Mouse (Mus musculus) Patski (cell line): ENCODE measurements at regions not wholly inside any gene's neighbourhood (a gene's known extent, or its start where the extent isn't known, plus 50 kb on each side); places are given as distances from the start of the nearest gene placed in this dataset.

Source experiments
- ATAC-seq: fragments of 100-300 bp; one replicate; pipeline ENCODE4 v1.8.0; 2021
- CTCF ChIA-PET: fragments of 350-600 bp; sonication (Branson Sonifier 250); formaldehyde crosslinking; loops from one replicate; lab custom pipeline; 2022; ENCODE audit warnings: inconsistent platforms; lab: Charles Lee
- POLR2A ChIA-PET: fragments of 350-600 bp; sonication (Branson Sonifier 250); formaldehyde crosslinking; loops from one replicate; lab custom pipeline; 2022; ENCODE audit warnings: antibody characterized with exemption, inconsistent platforms; lab: Charles Lee
- DNase-seq: peaks from one replicate; pipeline ENCODE4 v3.0.0-alpha.2; 2011; ENCODE audit warnings: low read depth, low spot score
- H3K27me3 ChIP-seq: fragments of 371-371 bp; one replicate; pipeline ENCODE4 v1.5.1; 2021
- CTCF ChIP-seq: fragments of 100-300 bp; IDR thresholded peaks from one replicate; pipeline ENCODE4 v1.5.1; 2021
- in situ Hi-C: fragments of 300-500 bp; cut with MboI; formaldehyde crosslinking; loops from 3 replicates; pipeline ENCODE4 v1.11.1; 2018; ENCODE audit warnings: low pct_unique_long_range_greater_than_20kb, mixed read lengths

DNA sequence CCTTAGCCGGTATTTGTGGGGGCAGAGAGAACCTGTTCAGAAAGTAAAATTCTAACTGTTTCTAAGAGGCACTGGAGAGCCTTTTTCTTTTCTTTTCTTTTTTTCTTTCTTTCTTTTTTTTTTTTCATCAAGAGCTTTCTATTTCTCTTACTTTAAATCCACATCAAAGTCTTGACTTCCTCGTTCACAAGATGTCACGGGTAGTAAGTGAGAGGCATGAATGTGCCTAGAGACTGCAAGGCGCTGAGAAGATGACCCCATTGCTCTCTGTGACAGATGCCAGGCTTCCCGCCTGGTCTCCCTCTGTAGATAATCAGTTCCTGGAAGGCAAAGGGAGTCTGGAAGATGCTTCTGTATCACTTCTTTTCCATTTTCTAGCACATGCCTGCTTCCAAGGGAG lies 82.2 kb upstream of the Nck2 start:
- no peaks in the 10 kb centered on the region for H3K27me3 ChIP-seq
- POLR2A ChIA-PET, result interaction anchor here (0.6 kb wide), 2 partner anchors 62 to 335 kb away, joined by 3 read pairs; no protein-coding TSS in a partner anchor
- DNase-seq, result no peak
- CTCF ChIA-PET, result interaction anchor here (1.2 to 2.2 kb wide), 2 partner anchors 56 to 83 kb away, joined by 3 to 6 read pairs; no protein-coding TSS in a partner anchor
- no peak for ATAC-seq
- no peak for TF ChIP-seq CTCF
- in situ Hi-C loops, result no loop called here

GRCm38 (mm10) chr1:43363178-43363577 lies 81.2 kb upstream of the Nck2 start:
- no peak for DNase-seq
- no peak for TF ChIP-seq CTCF
- no peak for ATAC-seq
- no peaks in the 10 kb centered on the region for H3K27me3 ChIP-seq
- CTCF ChIA-PET, result interaction anchor here (1.0 kb wide), 1 partner anchor 10 kb away, joined by 3 read pairs; no protein-coding TSS in a partner anchor
- POLR2A ChIA-PET, result no interaction called here
- in situ Hi-C loops, result no loop called here

DNA sequence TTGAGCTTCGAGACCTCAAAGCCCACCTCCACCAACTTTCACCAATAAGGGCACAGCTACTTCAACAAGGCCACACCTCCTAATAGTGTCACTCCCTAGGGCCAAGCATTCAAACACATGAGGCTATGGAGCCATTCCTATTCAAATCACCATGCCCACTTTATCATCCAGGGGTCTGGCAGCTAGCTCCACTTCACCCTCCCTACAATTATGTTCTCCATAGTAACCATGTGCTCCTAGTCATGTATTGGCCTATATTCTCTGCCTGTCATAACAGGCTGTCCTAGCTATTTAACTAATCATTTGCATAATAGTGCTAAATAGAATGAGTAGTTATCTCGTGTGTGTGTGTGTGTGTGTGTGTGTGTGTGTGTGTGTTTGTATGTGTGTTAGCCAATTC lies 77.9 kb upstream of the Nck2 start:
- TF ChIP-seq CTCF, result no peak
- in situ Hi-C loops, result no loop called here
- ChIA-PET POLR2A (no interaction called here), CTCF (interaction anchor here (1.1 kb wide), 1 partner anchor 28 kb away, joined by 3 read pairs; no protein-coding TSS in a partner anchor)
- no peaks in the 10 kb centered on the region for H3K27me3 ChIP-seq
- ATAC-seq (no peak), DNase-seq (no peak)

- ATAC-seq, result no peak
- TF ChIP-seq CTCF, result no peak
- no peak for DNase-seq
- in situ Hi-C loops, result no loop called here
- POLR2A ChIA-PET, result interaction anchor here (1.1 kb wide), 1 partner anchor 9 kb away, joined by 3 read pairs; no protein-coding TSS in a partner anchor
- H3K27me3 ChIP-seq, result no peaks in the 10 kb centered on the region
- CTCF ChIA-PET, result no interaction called here
These were observed 77.1 kb upstream of the Nck2 start for GRCm38 (mm10) chr1:43367151-43367895.

GRCm38 (mm10) chr1:43371863-43372262 lies 72.5 kb upstream of the Nck2 start:
- in situ Hi-C loops, result no loop called here
- TF ChIP-seq CTCF, result no peak
- H3K27me3 ChIP-seq, result no peaks in the 10 kb centered on the region
- ChIA-PET POLR2A (no interaction called here), CTCF (no interaction called here)
- DNase-seq, result no peak
- no peak for ATAC-seq

GRCm38 (mm10) chr1:43374946-43375345 lies 69.4 kb upstream of the Nck2 start:
- in situ Hi-C loops, result no loop called here
- TF ChIP-seq CTCF, result no peak
- no peak for DNase-seq
- ChIA-PET CTCF (interaction anchor here (1.1 kb wide), 1 partner anchor 11 kb away, joined by 3 read pairs; no protein-coding TSS in a partner anchor), POLR2A (no interaction called here)
- no peaks in the 10 kb centered on the region for H3K27me3 ChIP-seq
- no peak for ATAC-seq

DNA sequence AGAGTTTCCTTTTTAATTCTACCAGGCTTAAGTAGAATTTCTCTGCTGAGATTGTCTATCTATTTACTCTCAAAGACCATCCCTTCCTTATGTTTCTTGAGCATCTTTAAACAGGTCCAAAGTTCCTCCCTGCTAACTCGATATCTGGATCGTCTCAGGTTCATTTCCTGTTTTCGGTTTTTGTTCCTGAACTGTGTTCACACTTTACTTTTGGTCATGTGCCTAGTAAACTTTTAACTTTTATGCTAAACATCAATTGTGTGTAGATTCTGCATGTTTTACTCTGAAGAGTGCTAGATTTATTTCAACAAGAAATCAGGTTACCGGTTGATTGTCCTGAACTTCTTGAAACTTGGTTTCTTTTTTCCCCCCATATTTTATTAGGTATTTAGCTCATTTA lies 68.5 kb upstream of the Nck2 start:
- in situ Hi-C loops, result no loop called here
- DNase-seq, result no peak
- CTCF ChIA-PET, result no interaction called here
- TF ChIP-seq CTCF, result no peak
- no peak for ATAC-seq
- no peaks in the 10 kb centered on the region for H3K27me3 ChIP-seq
- POLR2A ChIA-PET, result no interaction called here

DNA sequence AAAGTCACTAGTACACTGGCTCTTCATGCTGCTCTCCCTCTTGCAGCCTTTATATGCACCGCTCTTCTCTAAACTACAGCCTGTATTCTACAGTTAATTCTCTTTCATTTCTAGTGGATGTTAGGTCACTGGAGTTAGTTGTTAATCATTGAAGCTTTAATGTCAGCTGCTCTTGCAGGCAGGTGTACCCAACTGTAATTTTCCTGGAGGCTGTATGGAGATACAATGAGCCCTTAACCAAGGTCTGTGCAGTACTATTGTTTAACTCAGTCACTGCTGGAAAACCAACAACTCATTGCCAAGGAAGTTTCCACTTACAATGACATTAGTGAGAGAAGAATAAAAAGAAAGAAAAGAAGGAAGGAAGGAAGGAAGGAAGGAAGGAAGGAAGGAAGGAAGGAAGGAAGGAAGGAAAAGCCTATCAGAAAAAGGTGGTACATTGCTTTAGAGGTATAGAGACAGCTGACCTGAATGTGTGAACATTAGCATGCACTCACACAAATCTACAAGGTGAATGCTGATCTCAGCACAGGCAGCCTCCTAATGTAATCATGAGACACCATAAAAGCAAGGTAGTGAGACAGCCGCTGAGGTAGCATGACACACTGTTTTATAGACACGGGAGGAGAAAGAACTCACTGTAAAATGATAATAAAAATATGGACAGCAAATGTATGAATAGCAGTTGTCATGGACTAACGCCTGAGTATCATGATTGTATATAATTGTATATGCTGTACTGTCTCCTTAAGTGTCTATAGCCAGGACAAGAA lies 66.7 kb upstream of the Nck2 start:
- in situ Hi-C loops, result no loop called here
- CTCF ChIA-PET, result no interaction called here
- TF ChIP-seq CTCF, result no peak
- no peak for ATAC-seq
- POLR2A ChIA-PET, result no interaction called here
- H3K27me3 ChIP-seq, result no peaks in the 10 kb centered on the region
- DNase-seq, result no peak

DNA sequence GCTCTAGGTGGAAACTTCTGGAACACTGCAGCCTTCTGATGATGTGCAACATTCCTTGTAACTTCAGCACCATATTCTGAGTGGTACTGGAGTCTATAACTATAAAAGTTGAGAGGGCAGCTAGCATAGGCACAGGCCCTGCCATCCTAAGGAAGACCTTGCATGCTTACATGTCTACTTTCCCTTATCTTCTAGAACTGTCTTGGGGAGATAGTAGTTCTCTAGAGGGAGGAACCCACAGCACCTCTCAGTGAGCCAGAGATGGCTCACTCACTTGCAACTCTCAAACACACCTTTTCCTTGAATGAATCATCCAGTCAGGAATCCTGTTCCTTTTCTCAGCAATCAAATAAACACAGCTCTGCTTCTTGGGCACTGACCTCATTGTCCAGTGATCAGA lies 59.4 kb upstream of the Nck2 start:
- no peak for ATAC-seq
- POLR2A ChIA-PET, result no interaction called here
- in situ Hi-C loops, result no loop called here
- CTCF ChIA-PET, result no interaction called here
- no peak for DNase-seq
- no peak for TF ChIP-seq CTCF
- no peaks in the 10 kb centered on the region for H3K27me3 ChIP-seq

- no peak for ATAC-seq
- CTCF ChIA-PET, result interaction anchor here (1.1 to 1.7 kb wide), 2 partner anchors 12 to 13 kb away, joined by 3 to 4 read pairs; no protein-coding TSS in a partner anchor
- in situ Hi-C loops, result no loop called here
- no peak for DNase-seq
- no peaks in the 10 kb centered on the region for H3K27me3 ChIP-seq
- POLR2A ChIA-PET, result no interaction called here
- no peak for TF ChIP-seq CTCF
These were observed 50.3 kb upstream of the Nck2 start for GRCm38 (mm10) chr1:43394035-43394434.
